Mouse (Mus musculus): Measurements from ENCODE around the gene Ublcp1.

The Ublcp1 gene

DNA sequence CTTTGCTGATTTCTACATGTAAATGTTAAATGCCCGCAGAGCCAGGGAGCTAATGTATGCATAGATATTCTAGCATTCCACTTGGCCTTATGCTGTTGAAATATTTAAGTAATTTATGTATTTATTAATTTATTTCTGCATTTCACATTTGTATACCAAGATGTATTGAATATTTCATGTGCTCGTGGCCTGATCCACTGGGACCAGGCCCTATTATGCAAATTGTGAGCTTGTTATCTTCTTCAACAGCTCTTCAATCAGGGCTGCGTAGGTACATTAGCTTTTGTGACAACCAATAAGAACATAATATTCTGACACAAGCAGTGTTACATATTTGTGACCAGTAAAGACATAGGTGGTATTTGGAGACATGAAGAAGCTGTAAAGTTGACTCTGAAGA lies 56.9 kb downstream of the Ublcp1 start:
- DNase-seq, result no peak

DNA sequence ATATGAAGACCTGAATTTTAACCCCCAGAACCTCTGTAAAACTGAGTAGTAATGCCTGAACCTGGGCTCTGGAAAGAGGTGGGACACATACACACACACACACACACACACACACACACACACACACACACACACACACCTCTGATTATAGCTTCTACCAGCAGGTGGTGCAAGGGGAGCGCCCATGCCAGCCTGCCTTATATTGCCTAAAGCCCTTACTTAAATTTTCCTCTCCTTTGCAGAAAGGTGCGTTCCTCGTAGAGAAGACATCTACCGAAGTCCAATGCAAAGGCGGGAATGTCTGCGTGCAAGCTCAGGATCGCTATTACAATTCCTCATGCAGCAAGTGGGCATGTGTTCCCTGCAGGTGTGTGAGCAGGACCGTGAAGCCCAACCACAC lies 58.0 kb downstream of the Ublcp1 start:
- DNase-seq, result no peak

DNA sequence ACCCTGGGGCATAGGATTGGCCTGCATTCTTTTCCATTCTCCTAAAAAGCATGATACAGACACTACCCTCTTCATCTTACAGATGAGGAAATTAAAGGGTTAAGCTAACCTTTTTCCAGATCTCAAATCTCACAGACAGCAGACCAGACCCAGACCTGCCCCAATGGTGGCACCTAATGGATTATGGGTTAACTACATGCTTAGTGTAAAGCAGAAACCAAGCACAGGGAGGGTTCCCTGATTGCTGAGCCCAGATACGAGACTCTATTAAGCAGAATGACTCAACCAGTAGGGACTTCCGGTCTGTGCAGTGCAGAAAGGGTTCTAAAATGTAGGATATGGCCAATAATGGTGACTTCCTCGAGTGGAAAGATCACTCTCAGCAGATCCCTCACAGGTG lies 59.9 kb downstream of the Ublcp1 start:
- no peak for DNase-seq

DNA sequence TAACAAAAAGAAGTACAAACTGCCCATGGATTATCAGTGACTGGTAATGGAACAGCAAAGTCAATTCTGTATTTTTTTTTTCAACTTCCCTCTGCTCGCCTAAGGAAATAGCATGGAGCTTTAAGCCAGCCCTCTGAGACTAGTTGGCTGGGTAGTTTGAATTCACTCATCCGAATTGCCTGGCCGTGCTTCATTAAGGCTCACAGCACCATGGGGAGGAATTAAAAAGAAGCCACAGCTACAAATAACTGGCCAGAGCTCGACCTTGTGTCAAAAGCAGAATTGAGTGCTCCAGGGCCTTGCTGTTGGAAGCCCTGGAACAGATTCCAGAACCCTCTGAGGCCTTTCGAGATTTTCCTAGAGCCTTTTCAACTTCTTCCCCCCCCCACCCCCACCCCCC lies 61.7 kb downstream of the Ublcp1 start:
- no peak for DNase-seq

DNA sequence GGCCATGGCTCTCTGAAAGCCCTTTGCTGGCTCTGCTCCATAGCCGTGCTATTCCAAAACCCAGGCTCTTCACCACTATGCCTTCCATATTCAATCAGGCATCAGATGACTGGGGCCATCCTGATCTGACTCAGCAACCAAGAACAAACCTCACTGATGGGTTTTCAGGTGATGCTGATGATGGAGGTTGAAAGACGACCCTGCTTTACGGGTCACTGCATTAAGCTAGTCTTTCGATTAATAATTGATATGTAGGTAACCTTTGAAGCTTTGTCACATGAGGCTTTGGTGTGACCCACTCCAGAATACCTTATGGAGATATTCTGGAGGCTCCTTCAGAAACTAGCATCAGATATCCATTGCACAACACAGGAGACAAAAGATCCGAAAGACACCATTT lies 63.8 kb downstream of the Ublcp1 start:
- DNase-seq, result no peak

DNA sequence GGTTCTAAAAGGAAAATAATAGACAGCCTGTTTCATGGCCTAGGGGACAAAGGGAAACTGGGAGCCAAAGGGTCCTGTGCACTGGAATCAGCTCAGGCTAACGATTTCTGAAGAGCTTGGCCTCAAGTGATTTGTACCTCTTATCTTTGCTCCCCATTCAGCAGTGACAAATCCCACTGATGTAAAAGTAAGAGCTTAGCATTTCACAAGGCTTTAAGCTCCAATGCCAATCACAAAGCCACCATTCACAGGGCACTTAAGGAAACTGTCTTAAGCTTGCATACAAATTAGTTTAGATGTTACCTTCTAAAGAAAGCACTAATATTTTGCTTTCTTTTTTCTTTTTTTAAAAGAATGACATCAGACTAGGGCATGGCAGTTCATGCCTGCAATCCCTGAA lies 64.3 kb downstream of the Ublcp1 start:
- DNase-seq, result no peak

DNA sequence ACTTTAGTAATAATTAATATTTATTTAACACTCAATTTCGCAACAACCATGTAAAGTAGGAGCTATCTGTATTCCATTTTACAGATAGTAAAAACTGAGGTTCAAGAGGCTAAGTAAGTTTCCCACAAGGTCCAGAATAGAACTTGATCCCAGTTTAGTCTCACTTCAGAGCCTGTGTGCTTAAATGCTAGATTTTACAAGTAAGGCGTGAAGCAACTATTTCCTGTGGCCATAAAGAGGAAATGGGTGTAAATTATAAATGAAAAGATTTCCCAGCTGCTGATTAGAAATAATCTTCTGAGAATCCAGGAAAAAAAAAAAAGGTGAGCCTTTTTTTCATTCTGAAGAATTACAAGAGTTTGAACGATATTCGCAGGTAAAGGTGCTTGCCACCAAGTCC lies 65.2 kb downstream of the Ublcp1 start:
- DNase-seq, result no peak
